Mouse (Mus musculus): Measurements from ENCODE around the gene Gli1.
"Not testable (repeated sequence)": the region's sequence is repeated elsewhere in the genome, so short reads cannot be mapped to it uniquely, and the experiment has no call there.

Gene Gli1

DNA sequence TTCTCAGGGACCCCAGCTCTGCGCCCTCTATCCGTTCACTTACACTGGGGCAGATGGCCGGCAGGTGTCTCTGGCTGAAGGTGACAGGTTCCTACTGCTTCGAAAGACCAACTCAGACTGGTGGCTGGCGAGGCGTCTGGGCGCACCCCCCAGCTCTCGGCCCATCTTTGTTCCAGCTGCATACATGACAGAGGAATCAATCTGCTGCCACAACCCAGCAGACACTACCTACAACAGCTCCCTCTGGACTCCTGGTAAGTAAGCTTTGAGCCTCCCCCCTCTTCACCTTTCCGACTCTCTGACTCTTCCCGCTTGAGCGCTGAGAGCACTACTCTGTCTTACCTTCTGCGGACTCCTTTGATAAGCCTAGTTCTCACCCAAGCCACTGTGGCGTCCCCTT lies 19.6 kb downstream of the Gli1 start:
- DNase-seq (ENCODE audit: low spot score in 2 of 2), result no peak

DNA sequence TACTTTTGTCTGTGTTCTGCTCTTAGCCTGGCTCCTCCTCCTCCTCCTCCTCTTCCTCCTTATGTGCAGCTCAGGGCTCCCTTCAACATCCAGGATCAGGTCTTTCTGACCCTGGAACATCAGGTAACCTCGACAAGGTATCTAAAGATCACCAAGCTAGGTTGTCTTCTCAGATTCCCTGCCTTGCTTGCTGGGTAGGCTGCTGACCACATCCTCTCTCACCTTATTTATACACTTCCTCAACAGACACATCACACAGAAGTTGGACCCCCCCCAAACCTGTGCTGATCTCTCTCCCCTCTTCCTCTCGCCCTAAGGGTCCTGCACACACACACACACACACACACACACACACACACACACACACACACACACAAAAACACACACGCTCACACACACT lies 20.2 kb downstream of the Gli1 start, which contains the start of gene Arhgap9:
Arhgap9 (plus strand) TSS at position 344 of the 400 bp plus-strand sequence.
- DNase-seq (ENCODE audit: low spot score in 2 of 2), result no peak

DNA sequence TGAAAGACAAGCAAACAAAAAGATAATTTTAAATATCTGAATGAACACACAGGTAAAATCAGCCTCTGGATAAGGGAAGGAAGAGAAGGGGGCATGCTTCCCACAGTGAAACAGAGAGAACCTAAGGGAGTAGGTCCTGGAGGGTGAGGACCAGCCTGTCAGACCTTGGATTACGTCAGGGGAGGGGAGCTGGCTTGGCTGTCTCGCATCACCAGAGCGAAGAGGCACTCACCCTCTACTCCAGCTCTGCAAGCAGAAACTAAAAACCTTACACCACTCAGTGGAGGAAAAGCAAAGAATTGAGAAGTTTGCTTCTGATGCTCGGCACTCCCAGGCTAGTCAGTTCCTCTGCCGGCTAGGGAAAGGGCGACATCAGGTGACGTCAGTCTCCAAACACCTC lies 21.8 kb downstream of the Gli1 start:
- DNase-seq (ENCODE audit: low spot score in 2 of 2), result no peak

DNA sequence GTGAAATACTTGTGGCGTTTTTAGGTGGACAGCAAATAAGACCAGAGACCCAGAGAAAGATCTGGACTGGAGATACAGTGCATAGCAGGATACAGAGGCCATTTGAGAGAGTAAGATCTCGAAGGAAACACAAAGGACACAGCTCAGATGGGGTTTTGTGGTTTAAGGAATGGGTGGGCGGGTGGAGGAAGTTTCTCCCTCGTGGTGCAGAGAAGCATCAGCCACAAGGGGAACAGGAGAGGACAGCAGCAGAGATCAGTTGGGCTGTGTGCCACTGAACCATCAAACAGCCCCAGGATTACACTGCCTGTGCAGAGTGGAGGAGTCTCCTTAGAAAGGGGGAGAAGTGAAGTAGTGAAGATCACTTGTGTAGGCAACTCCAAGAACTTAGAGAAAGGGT lies 23.8 kb downstream of the Gli1 start:
- DNase-seq (ENCODE audit: low spot score in 2 of 2), result no peak

DNA sequence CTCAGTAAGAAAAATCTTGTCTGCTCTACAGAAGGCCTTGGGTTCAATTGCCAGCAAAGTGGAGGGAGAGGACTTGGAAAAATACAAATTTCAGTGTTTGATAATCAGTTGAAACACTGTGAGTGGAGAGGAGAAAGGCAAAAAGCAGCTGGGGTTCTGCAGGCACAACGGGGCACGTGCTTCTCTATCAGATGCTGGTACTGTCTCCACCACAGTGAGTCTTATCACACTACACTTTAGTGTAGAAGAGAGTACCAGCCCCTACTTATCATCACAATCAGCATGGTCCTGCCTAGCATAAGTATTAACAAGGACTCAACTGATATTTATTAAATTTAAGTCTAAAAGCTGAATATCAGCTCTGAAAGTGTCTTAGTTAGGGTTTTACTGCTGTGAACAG lies 24.5 kb downstream of the Gli1 start:
- no peak for DNase-seq (ENCODE audit: low spot score in 2 of 2)

DNA sequence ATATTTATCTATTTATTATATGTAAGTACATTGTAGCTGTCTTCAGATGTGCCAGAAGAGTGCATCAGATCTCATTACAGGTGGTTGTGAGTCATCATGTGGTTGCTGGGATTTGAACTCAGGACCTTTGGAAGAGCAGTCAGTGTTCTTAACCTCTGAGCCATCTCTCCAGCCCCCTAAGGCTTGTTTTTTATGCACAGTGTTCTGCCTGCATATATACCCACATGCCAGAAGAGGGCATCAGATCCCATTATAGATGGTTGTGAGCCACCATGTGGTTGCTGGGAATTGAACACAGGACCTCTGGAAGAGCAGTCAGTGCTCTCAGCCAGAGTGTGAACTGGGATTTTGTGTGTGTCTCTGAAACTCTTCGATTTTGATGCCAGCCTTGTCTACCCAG lies 26.8 kb downstream of the Gli1 start:
- DNase-seq (ENCODE audit: low spot score in 2 of 2), result not testable (repeated sequence)

DNA sequence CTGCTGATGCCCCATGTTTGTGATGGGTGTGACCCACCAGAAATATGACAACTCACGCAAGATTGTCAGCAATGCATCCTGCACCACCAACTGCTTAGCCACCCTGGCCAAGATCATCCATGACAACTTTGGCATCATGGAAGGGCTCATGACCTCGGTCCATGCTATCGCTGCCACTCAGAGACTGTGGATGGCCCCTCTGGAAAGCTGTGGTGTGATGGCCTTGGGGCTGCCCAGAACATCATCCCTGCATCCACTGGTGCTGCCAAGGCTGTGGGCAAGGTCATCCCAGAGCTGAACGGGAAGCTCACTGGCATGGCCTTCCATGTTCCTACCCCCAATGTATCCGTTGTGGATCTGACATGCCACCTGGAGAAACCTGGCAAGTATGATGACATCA lies 28.3 kb downstream of the Gli1 start:
- not testable (repeated sequence) for DNase-seq (ENCODE audit: low spot score in 2 of 2)

DNA sequence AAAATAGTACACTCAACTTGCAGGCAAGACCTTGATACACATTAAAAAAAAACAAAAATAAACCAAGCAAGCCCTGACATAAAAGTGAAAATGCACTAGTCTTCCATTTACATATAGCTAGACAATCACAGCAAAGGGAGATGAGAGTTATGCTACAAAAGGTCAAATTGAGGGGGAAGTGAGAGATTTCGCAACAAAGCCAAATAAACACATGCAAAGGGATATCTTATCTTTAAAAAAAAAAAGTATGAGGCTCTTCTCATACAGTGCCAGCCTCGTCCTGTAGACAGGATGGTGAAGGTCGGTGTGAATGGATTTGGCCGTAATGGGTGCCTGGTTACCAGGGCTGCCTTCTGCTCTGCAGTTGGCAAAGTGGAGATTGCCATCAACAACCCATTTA lies 28.9 kb downstream of the Gli1 start:
- no peak for DNase-seq (ENCODE audit: low spot score in 2 of 2)

DNA sequence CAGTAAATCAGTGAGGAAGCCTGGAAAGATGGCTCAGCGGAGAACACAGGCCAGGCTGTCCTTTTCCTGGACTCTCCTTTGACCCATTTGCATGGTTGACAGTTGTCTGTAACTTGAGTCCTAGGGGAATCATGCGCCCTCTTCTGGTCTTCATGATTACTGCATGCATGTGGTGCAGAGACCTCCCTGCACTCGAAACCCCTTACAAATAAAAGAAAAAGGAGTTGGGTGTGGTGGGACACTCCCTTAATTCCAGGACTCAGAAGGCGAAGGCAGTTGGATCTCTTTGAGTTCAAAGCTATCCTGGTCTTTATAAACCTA lies 29.5 kb downstream of the Gli1 start:
- DNase-seq (ENCODE audit: low spot score in 2 of 2), result peak; percentile 70 to 85

DNA sequence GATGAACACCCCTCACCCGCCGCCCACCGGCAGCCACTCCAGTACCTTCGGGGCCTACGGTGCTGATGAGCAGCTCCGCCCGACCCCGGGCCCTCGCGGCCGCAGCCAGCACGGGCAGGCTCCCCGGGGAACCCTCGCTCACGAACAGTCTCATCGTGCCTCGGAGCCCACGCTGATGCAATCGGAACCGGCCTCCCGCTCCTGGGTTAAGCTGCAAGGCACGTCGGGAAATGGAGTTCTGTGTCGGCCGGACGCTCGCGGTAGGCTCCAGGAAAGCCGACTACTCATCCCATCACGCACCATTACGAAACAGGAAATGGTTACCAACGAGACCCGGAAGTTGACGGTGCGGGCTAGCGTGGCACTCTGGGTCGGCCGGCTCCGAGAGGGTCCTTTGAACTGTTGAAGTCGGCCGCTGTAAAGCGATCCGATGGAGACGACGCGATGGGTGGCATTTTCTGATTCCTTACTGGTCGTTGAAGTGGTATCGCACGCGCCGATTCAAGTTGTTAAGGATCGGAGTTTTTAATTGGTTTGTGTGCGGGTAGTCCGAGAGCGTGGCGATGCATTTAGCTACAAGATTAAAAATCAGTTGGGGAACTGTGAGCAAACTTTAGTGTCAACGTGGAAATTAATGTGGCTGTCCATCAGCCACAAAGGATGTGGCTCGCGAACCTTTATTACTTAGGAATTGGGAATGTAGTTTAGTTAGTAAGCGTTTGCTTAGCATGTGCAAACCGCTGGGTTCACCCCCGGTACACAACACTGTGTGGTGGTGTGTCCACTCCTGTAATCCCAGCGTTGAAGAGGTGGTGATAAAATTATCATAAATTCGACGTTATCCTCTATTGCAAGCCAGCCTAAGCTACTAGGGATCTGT lies 30.1 kb downstream of the Gli1 start, which contains the start of gene Mars:
Mars (minus strand) TSS at position 311 of the 880 bp plus-strand sequence.
- DNase-seq (ENCODE audit: low spot score in 2 of 2), result peak; percentile 83 to 86

DNA sequence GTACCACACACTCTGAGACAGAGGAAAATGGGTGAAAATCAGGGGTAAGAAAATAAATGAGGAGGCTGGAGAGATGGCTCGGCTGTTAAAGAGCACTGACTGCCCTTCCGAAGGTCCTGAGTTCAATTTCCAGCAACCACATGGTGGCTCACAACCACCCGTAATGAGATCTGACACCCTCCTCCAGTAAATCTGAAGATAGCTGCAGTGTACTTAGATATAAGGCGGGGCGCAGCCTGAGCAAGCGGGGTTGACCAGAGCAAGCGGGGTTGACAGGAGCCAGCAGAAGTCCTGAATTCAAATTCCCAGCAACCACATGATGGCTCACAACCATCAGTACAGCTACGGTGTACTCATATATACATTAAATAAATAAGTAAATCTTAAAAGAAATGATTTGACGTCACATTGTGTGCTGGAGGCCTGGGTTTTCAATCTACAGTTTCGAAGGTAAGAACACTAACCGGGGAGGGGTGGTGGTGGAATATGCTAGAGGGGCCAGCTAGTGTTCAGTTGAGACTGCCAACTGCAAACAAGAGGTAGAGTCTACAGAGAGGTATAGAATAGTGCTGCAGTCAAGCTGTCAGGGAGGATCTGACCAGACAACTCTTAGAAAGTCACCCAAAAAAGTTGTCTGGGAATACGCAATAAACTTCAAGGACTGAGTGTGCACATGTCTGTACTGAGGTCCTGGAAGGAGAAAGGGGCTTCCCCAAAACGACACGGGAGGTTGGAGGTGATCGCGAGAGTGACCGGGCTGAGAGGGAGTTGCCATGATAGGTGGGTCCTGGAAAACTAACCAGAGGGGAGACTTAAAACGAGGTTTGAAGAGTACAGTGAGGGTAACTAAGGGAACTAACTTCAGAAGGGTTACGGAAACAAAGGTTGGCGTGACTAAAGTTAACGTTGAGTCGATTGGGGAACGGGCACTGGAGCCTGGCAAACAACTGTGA lies 31.0 kb downstream of the Gli1 start:
- no peak for DNase-seq (ENCODE audit: low spot score in 2 of 2)

DNA sequence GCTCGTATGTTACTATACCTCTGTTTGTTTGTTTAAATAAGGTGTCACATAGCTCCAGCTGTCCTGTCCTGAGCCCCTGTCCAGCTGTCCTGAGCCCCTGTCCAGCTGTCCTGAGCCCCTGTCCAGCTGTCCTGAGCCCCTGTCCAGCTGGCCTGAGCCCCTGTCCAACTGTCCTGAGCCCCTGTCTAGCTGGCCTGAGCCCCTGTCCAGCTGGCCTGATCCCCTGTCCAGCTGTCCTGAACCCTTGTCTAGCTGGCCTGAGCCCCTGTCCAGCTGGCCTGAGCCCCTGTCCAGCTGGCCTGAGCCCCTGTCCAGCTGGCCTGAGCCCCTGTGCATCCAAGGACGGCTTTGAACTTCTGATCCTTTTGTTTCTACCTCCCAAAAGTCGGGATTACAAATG lies 32.6 kb downstream of the Gli1 start:
- not testable (repeated sequence) for DNase-seq (ENCODE audit: low spot score in 2 of 2)

DNA sequence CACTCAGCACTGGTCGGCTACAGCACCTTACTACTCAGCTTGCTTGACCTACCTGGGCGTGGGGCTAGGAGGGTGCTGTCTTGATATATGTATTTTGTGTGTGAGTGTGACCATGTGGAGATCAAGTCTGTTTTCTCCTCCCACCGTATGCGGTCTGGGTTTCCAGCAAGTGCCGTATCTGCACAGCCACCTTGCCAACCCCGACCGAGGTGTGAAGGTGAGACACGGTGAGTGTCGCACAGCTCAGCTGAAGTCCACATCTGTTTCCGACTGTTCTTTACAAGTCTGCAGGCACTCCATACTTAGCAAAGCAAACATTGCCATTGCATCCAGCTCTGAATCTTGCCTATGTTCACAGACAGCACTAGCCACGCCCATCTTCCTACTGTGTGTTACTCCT lies 38.6 kb downstream of the Gli1 start:
- DNase-seq (ENCODE audit: low spot score in 2 of 2), result no peak

DNA sequence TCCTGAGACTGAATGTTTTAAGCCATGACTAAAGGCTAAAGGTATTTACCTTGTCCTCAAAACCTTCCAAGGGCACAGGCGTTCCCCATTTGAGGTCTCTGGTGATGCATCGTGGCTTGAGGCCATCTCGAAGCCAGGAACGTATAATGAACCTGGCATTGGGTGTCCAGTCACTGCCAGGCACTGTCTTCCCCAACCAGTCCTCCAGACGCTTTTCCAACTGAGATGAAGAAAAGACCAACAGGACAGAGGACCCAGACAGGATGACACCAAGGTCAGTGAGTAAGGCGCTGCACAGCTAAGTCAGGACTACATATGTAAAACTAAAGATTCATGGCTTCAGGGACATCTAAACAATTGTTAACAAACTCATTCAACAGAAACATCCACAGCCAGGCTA lies 41.4 kb downstream of the Gli1 start:
- DNase-seq (ENCODE audit: low spot score in 2 of 2), result no peak

DNA sequence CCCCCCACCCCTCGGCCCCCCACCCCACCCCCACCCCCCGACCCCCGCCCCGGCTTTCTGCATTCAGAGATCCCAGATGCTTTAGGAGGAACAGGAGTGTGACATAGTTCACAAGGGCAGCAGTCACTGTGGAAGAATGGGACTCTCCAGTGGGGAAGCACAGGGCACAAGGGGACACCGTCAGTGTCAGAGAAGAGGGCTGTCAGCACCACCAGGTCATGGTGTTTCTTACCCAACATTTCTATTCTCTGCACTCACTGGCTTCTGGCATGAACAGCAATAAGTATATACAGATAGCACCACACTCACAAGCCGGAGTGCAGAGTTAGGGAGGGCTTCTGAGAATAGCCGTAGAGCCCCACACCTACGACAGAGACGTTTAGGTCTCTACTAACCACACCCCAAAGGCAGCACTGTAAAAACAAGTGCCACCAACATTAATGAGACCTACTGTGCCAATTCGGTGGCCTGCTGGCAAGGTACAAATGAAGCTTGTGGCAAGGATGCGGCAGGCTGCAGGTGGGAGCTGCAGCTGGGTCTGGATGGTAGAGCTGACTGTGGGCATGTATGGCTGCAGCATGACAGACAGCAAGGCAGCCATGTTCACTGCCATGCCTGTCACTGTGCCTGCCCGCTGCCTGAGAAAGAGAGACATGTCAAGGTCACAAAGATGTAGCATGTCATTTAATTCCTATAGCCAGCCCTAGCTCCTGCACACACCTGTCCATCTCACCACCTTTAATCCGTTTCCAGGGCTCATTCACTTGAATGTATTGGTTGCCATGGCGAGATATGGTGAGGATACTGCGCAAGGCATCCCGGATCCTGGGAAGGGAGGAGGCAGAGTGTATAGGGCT lies 44.5 kb downstream of the Gli1 start:
- DNase-seq (ENCODE audit: low spot score in 2 of 2), result no peak

DNA sequence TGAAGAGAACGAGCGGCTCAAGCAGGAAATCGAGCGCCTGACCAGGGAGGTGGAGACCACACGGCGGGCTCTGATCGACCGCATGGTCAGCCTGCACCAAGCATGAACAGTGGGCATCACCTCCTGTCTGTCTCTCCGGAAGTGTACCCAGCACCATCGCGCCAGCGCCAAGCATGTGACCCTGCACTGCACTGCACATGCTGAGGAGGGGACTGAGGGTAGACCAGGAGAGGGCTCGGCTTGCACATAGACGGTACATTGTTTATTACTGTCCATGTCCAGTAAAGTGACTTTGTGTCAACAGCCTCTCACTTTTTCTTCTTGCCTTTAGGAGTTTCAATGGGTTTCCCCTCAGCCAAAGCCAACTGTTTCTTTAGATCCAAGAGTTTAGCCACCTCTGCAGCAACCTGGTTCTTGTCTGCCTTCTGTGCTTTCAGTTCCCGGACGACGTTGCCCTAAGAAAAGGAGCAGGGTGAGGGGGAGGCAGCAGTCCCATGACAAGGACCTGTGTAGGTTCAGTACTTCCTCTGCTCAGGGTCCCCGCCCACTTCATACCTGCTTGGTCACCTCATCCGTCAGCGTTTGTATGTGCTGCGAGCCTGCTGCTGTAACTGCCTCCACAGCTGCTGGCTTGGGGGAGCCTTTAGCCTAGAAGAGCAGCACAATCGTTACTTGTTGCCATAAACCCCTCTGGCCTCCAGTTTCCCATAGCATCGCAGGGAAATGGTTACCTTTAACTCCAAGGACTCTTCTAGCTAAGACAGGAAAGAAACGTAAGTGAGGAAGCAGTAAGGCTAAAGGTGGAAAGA lies 45.6 kb downstream of the Gli1 start:
- no peak for DNase-seq (ENCODE audit: low spot score in 2 of 2)

DNA sequence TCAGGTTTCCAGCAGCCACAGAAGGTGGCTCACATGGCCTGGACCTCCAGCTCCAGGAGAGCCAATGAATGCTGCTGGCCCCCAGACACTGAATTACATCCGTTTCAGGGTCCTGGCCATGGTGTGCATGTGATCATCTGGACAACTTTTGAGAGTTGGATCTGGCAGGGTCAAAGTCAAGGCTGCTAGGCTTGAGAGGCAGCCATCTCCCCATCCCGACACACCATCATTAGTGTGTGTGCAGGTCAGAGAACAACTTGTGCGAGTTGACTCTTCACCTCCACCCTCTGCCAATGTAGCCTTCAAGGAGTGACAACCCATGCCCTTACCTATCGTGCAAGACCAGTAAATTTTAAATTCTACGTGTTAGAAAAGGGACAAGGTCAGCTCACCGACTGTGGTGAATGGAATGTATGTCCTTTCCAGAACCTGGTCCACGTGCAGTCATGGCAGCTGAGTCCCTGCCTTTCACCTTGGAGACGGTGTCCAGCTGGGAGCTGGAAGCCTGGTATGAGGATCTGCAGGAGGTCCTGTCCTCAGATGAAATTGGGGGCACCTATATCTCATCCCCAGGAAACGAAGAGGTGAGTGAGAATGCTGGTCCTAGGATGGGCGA lies 46.8 kb downstream of the Gli1 start:
- DNase-seq (ENCODE audit: low spot score in 2 of 2), result no peak

DNA sequence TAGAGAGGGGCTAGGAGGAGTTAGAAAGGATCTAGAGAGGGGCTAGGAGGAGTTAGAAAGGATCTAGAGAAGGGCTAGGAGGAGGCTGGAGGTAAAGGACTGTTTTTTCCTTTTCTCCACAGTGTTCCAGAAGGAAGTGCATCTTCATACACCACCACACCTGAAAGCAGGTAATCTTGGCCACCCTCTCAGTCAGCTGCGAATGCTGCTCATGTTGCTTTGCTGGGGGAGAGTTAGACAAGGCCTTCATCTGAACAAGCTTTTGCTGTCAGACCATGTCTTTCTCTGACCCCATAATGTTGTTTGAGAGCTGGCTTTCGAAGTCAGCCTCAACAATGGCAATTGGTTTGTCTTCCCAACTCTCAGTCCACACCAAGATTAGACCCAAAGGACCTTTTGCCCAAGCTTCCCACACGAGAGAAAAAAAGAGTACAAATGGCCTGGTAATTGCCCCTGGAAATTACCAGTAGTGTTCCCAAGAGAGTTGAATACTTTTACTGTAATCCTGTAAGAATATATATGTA lies 48.1 kb downstream of the Gli1 start:
- DNase-seq (ENCODE audit: low spot score in 2 of 2), result no peak

DNA sequence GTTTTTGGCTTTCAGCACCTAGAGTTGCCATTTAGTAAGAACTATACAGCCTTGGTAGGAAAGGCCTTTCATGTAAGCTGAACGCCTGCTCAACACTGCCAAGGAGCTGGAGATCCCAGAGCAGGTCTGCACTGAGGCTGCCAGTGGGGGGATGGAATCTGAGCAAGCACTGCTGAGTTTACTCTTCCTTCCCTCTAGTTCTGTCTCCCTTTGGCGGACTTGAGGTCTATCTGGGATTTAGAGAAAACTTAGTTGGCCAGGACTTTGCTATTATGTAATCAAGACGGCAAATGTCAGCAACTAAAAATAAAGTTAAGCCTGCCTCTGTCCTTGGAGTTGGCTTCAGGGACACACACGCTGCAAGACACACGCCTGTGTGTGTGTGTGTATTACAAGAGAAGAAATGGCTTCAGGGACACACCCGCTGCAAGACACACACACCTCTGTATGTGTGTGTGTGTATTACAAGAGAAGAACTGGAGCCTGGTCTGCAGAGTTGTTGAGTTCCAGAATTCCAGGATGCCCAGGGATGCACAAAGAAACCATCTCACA lies 48.7 kb downstream of the Gli1 start:
- no peak for DNase-seq (ENCODE audit: low spot score in 2 of 2)
